Mouse (Mus musculus): ENCODE data around the gene Pbxip1.

GRCm38 (mm10) chr3:89409701-89410100 is 26.8 kb upstream of the Pbxip1 start:
- TF ChIP-seq POLR2A (IDR thresholded peaks at IDR 0.05; ENCODE audit: borderline replicate concordance, control insufficient read depth, low read depth, low read length), result no peak
- TF ChIP-seq CTCF (IDR thresholded peaks at IDR 0.05; ENCODE audit: control insufficient read depth, insufficient read depth, low read length), result no peak
